Mouse (Mus musculus): ENCODE data around the gene Slc9b1. TPM values are rescaled to one million over a fixed set of nuclear protein-coding genes. Genes with fewer than 3 reads are reported as not detected.

Gene Slc9b1
- total and polyA plus RNA-seq, 2 experiments from 2014 or later = not detected

- Histone ChIP-seq H3K9ac (replicated peaks; ENCODE audit: low read length) (no peak overlapping the region), H3K9me3 (ENCODE audit: low read length) (no peaks in the 10 kb centered on the region), H3K4me3 (ENCODE audit: low read length) (no peak overlapping the region), H3K27me3 (ENCODE audit: insufficient read depth, low read length) (no peaks in the 10 kb centered on the region), H3K4me1 (ENCODE audit: insufficient read depth, low read length) (no peaks in the 10 kb centered on the region), H3K36me3 (ENCODE audit: insufficient read depth, low read length) (no peaks in the 10 kb centered on the region), H3K27ac (no peak overlapping the region), H3K4me2 (ENCODE audit: low read depth, low read length) (no peak overlapping the region)
- ATAC-seq (no peak), DNase-seq (ENCODE audit: low spot score) (no peak)
- WGBS = 18% methylated on average over 2 of the region's 2 CpGs
- no peak for TF ChIP-seq CTCF (IDR thresholded peaks at IDR 0.05; ENCODE audit: low read depth)
Measured at GRCm38 (mm10) chr3:135312916-135313491, 34.8 kb upstream of the Slc9b1 start.

- no peak overlapping the region for H3K9ac ChIP-seq (replicated peaks; ENCODE audit: low read length)
- H3K27me3 ChIP-seq (ENCODE audit: insufficient read depth, low read length) = no peaks in the 10 kb centered on the region
- DNase-seq (ENCODE audit: low spot score) (no peak), ATAC-seq (peak; percentile 76; the same call in 1 of the 2 replicates)
- no peak overlapping the region for H3K27ac ChIP-seq
- H3K4me1 ChIP-seq (ENCODE audit: insufficient read depth, low read length) = no peaks in the 10 kb centered on the region
- no peak for TF ChIP-seq CTCF (IDR thresholded peaks at IDR 0.05; ENCODE audit: low read depth)
- no peaks in the 10 kb centered on the region for H3K36me3 ChIP-seq (ENCODE audit: insufficient read depth, low read length)
- H3K9me3 ChIP-seq (ENCODE audit: low read length) = no peaks in the 10 kb centered on the region
- no peak overlapping the region for H3K4me2 ChIP-seq (ENCODE audit: low read depth, low read length)
- no peak overlapping the region for H3K4me3 ChIP-seq (ENCODE audit: low read length)
- 19% methylated on average over 2 of the region's 2 CpGs for whole genome bisulfite sequencing
Measured at GRCm38 (mm10) chr3:135313727-135314126, 34.1 kb upstream of the Slc9b1 start.

GRCm38 (mm10) chr3:135314811-135315210, 33.0 kb upstream of the Slc9b1 start:
- no peaks in the 10 kb centered on the region for H3K4me1 ChIP-seq (ENCODE audit: insufficient read depth, low read length)
- H3K9ac ChIP-seq (replicated peaks; ENCODE audit: low read length) = no peak overlapping the region
- 58% methylated on average over 2 of the region's 2 CpGs for WGBS
- no peaks in the 10 kb centered on the region for H3K36me3 ChIP-seq (ENCODE audit: insufficient read depth, low read length)
- H3K4me2 ChIP-seq (ENCODE audit: low read depth, low read length) = no peak overlapping the region
- DNase-seq (ENCODE audit: low spot score) (peak; percentile 34), ATAC-seq (peak; percentile 64; the same call in 1 of the 2 replicates)
- H3K27me3 ChIP-seq (ENCODE audit: insufficient read depth, low read length) = no peaks in the 10 kb centered on the region
- no peak overlapping the region for H3K27ac ChIP-seq
- no peaks in the 10 kb centered on the region for H3K9me3 ChIP-seq (ENCODE audit: low read length)
- TF ChIP-seq CTCF (IDR thresholded peaks at IDR 0.05; ENCODE audit: low read depth) = no peak
- H3K4me3 ChIP-seq (ENCODE audit: low read length) = no peak overlapping the region

- WGBS = 90% methylated on average over 9 of the region's 9 CpGs
- no peak for DNase-seq (ENCODE audit: low spot score)
- H3K9me3 ChIP-seq (ENCODE audit: low read length) = no peaks in the 10 kb centered on the region
- no peak overlapping the region for H3K27ac ChIP-seq
- H3K9ac ChIP-seq (replicated peaks; ENCODE audit: low read length) = no peak overlapping the region
- no peaks in the 10 kb centered on the region for H3K27me3 ChIP-seq (ENCODE audit: insufficient read depth, low read length)
- ATAC-seq = no peak
- H3K4me3 ChIP-seq (ENCODE audit: low read length) = no peak overlapping the region
- no peaks in the 10 kb centered on the region for H3K4me1 ChIP-seq (ENCODE audit: insufficient read depth, low read length)
- no peaks in the 10 kb centered on the region for H3K36me3 ChIP-seq (ENCODE audit: insufficient read depth, low read length)
- no peak overlapping the region for H3K4me2 ChIP-seq (ENCODE audit: low read depth, low read length)
- TF ChIP-seq CTCF (IDR thresholded peaks at IDR 0.05; ENCODE audit: low read depth) = no peak
Measured at GRCm38 (mm10) chr3:135315720-135316425, 32.0 kb upstream of the Slc9b1 start.

- Histone ChIP-seq H3K27ac (no peak overlapping the region), H3K9ac (replicated peaks; ENCODE audit: low read length) (no peak overlapping the region), H3K4me1 (ENCODE audit: insufficient read depth, low read length) (no peaks in the 10 kb centered on the region), H3K4me2 (ENCODE audit: low read depth, low read length) (no peak overlapping the region), H3K36me3 (ENCODE audit: insufficient read depth, low read length) (no peaks in the 10 kb centered on the region), H3K27me3 (ENCODE audit: insufficient read depth, low read length) (no peaks in the 10 kb centered on the region), H3K9me3 (ENCODE audit: low read length) (no peaks in the 10 kb centered on the region), H3K4me3 (ENCODE audit: low read length) (no peak overlapping the region)
- no peak for TF ChIP-seq CTCF (IDR thresholded peaks at IDR 0.05; ENCODE audit: low read depth)
- no peak for DNase-seq (ENCODE audit: low spot score)
- WGBS = 88% methylated on average over 11 of the region's 11 CpGs
- no peak for ATAC-seq
Measured at GRCm38 (mm10) chr3:135318331-135318730, 29.5 kb upstream of the Slc9b1 start.

- no peaks in the 10 kb centered on the region for H3K4me1 ChIP-seq (ENCODE audit: insufficient read depth, low read length)
- WGBS = 22% methylated on average over 6 of the region's 6 CpGs
- no peak overlapping the region for H3K4me3 ChIP-seq (ENCODE audit: low read length)
- TF ChIP-seq CTCF (IDR thresholded peaks at IDR 0.05; ENCODE audit: low read depth) = no peak
- no peak overlapping the region for H3K27ac ChIP-seq
- H3K27me3 ChIP-seq (ENCODE audit: insufficient read depth, low read length) = no peaks in the 10 kb centered on the region
- ATAC-seq (no peak), DNase-seq (ENCODE audit: low spot score) (no peak)
- H3K36me3 ChIP-seq (ENCODE audit: insufficient read depth, low read length) = no peaks in the 10 kb centered on the region
- H3K9ac ChIP-seq (replicated peaks; ENCODE audit: low read length) = no peak overlapping the region
- no peak overlapping the region for H3K4me2 ChIP-seq (ENCODE audit: low read depth, low read length)
- H3K9me3 ChIP-seq (ENCODE audit: low read length) = no peaks in the 10 kb centered on the region
Measured at GRCm38 (mm10) chr3:135324354-135324753, 23.5 kb upstream of the Slc9b1 start.

GRCm38 (mm10) chr3:135327176-135327575, 20.7 kb upstream of the Slc9b1 start:
- 69% methylated on average over 6 of the region's 6 CpGs for WGBS
- Histone ChIP-seq H3K27me3 (ENCODE audit: insufficient read depth, low read length) (no peaks in the 10 kb centered on the region), H3K9me3 (ENCODE audit: low read length) (no peaks in the 10 kb centered on the region), H3K4me1 (ENCODE audit: insufficient read depth, low read length) (no peaks in the 10 kb centered on the region), H3K27ac (no peak overlapping the region), H3K9ac (replicated peaks; ENCODE audit: low read length) (no peak overlapping the region), H3K4me2 (ENCODE audit: low read depth, low read length) (no peak overlapping the region), H3K4me3 (ENCODE audit: low read length) (no peak overlapping the region), H3K36me3 (ENCODE audit: insufficient read depth, low read length) (no peaks in the 10 kb centered on the region)
- DNase-seq (ENCODE audit: low spot score) (no peak), ATAC-seq (no peak)
- no peak for TF ChIP-seq CTCF (IDR thresholded peaks at IDR 0.05; ENCODE audit: low read depth)

Measured in hindbrain, postnatal 0 days (tissue).